Mouse (Mus musculus): ENCODE measurements around the gene Slc6a12. TPM values are rescaled to one million over a fixed set of nuclear protein-coding genes. Genes with fewer than 3 reads are reported as not detected.

The Slc6a12 gene
- total RNA-seq (2021) = 1.9 and 8.0 TPM in 2 replicates
- long read RNA-seq, experiment 1, partial matches to known transcripts = 0 of 1 reads
- long read RNA-seq, experiment 1, other reads (novel, unspliced or antisense) = 1 of 1 reads
- long read RNA-seq, experiment 2, partial matches to known transcripts = 3 of 6 reads
- long read RNA-seq, experiment 2, other reads (novel, unspliced or antisense) = 1 of 6 reads

- no peak for DNase-seq
Observed at GRCm38 (mm10) chr6:121343026-121343770, at the start of gene Slc6a12. Gene Slc6a12 (plus strand): TSS chr6:121343076.

- DNase-seq = peak; percentile 43
Observed at GRCm38 (mm10) chr6:121299317-121299716, 43.6 kb upstream of the Slc6a12 start.

GRCm38 (mm10) chr6:121299954-121300353 lies 42.9 kb upstream of the Slc6a12 start, which contains the start of gene Slc6a13:
Gene Slc6a13 (plus strand): TSS chr6:121300227.
- peak; percentile 68 for DNase-seq

- no peak for DNase-seq
Observed at GRCm38 (mm10) chr6:121300504-121300903, 42.4 kb upstream of the Slc6a12 start.

- DNase-seq = peak; percentile 49
Observed at GRCm38 (mm10) chr6:121303466-121304220, 39.2 kb upstream of the Slc6a12 start.

GRCm38 (mm10) chr6:121304630-121305029 lies 38.2 kb upstream of the Slc6a12 start:
- DNase-seq = no peak

GRCm38 (mm10) chr6:121305571-121305970 lies 37.3 kb upstream of the Slc6a12 start:
- DNase-seq = peak; percentile 39

- no peak for DNase-seq
Observed at GRCm38 (mm10) chr6:121310984-121311383, 31.9 kb upstream of the Slc6a12 start.

GRCm38 (mm10) chr6:121319099-121319498 lies 23.8 kb upstream of the Slc6a12 start:
- DNase-seq = peak; percentile 67

GRCm38 (mm10) chr6:121322381-121323110 lies 20.3 kb upstream of the Slc6a12 start:
- DNase-seq = no peak

- no peak for DNase-seq
Observed at GRCm38 (mm10) chr6:121325298-121325697, 17.6 kb upstream of the Slc6a12 start.

- DNase-seq = no peak
Observed at GRCm38 (mm10) chr6:121325740-121326139, 17.1 kb upstream of the Slc6a12 start.

- DNase-seq = peak; percentile 43
Observed at GRCm38 (mm10) chr6:121326486-121327069, 16.3 kb upstream of the Slc6a12 start.

- no peak for DNase-seq
Observed at GRCm38 (mm10) chr6:121328417-121328884, 14.4 kb upstream of the Slc6a12 start.

GRCm38 (mm10) chr6:121329848-121330508 lies 12.9 kb upstream of the Slc6a12 start:
- DNase-seq = no peak

GRCm38 (mm10) chr6:121335841-121336240 lies 7.0 kb upstream of the Slc6a12 start:
- no peak for DNase-seq

GRCm38 (mm10) chr6:121336558-121336957 lies 6.3 kb upstream of the Slc6a12 start:
- no peak for DNase-seq

GRCm38 (mm10) chr6:121337229-121337628 lies 5.6 kb upstream of the Slc6a12 start:
- DNase-seq = no peak

GRCm38 (mm10) chr6:121337770-121338518 lies 4.9 kb upstream of the Slc6a12 start:
- peak; percentile 89 for DNase-seq

- no peak for DNase-seq
Observed at GRCm38 (mm10) chr6:121338519-121338896, 4.4 kb upstream of the Slc6a12 start.
